Mouse (Mus musculus): ENCODE measurements around the gene Rgs3. TPM values are rescaled to one million over a fixed set of nuclear protein-coding genes. Genes with fewer than 3 reads are reported as not detected.

Gene Rgs3
- total RNA-seq (2021): 10 to 100 TPM; 30.5 to 30.6 TPM

DNA sequence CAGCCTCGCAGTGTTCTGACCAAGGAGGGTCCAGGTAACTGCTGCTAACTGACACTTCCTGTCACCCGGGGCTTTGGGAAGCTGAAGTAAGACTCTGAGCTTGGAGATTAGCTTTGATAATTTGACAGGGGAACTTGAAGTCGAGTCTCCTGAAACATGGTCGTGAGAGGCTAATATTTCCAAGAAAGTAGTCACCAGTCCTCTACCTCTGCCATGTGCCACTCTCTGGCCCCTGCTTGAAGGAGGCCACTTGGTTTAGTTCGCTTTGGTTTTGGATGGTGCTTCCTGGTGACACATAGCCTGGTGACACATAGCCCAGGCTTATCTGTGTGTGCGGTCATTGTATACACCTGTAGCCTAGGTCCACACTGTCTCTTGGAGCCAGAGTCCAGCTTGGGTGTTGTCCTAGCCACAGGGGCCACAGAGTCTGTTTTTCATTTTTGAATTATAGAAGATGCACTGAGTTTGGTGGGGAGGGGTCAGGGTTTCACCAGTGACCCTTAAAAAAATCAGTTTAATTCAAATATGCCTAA lies at the start of gene Rgs3:
Gene Rgs3, plus strand, starts transcription at position 51 of the 533 bp plus-strand sequence.
- DNase-seq (ENCODE audit: extremely low spot score in 1 of 2, low spot score in 2 of 2): no peak
- intact Hi-C loops (cut with DNase I): loop anchor here (2.0 to 10.0 kb wide), 3 partner anchors 137 to 555 kb away; no protein-coding TSS in a partner anchor

DNA sequence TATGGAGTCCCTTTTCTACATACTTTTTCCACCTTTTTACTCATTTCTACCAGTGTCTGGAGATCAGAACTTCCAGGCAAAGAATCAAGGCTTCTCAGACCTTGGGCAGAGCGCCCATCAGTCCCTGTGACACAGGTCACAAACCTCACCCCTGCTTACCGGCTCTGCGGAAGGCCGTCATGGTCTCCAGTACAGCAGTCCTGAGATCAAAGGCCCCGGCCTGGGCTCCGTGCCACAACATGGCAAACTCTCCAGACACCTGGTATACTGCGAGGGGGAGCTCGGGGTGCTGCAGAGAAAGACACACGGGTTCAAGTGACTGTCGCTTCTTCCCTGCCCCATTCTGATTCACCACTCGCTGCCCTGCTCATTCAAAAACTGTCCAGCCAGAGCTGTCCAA lies 49.7 kb upstream of the Rgs3 start:
- intact Hi-C loops (cut with DNase I): no loop called here
- peak in 1 of 2 experiments; percentile 81 for DNase-seq (ENCODE audit: extremely low spot score in 1 of 2, low spot score in 2 of 2)

DNA sequence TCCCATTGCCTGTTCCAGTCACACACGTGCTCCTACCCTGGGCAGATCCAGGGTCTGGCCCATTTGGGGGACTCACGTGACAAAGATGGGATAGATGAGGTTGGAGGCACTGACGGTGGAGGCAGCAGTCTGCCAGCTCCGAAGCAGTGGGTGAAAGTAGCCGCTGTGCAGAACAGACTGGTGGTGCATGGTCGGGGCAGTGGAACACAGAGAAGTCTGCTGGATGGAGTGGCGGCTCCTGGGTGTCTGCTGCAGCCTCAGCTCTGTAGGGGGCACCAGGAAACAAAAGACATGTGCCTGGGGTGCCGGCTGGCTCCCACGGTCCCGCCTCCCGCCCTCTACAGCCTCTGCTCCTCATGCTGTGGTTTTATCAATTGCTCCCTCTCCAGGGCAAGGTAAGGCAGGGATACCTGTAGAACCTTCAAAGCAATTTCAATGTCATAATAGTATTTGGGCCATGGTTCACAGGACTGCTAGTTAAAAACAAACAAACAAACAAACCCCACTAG lies 45.6 kb upstream of the Rgs3 start:
- intact Hi-C loops (cut with DNase I): no loop called here

DNA sequence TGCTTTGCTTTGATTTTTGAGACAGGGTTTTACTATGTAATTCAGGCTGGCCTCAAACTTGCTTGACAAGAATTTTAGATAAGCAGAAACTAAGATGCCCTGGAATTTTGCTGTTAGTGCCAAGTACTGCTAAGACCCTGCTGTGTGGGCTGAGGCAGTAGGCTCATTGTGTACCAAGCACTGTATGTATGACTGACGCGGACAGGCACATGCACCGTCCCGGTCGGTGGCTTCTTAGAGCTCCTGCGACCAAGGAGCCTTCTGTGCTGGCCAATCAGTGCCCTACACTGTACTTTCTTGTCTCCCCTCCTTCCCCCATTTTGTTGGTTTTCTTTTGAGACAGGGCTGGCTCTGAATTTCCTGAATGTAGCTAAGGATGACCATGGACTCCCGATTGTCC lies 44.7 kb upstream of the Rgs3 start:
- intact Hi-C loops (cut with DNase I): no loop called here
- DNase-seq (ENCODE audit: extremely low spot score in 1 of 2, low spot score in 2 of 2): no peak

More for the DNA sequence above, 45.6 kb upstream of the Rgs3 start:
- no peak for DNase-seq (ENCODE audit: extremely low spot score in 1 of 2, low spot score in 2 of 2)

DNA sequence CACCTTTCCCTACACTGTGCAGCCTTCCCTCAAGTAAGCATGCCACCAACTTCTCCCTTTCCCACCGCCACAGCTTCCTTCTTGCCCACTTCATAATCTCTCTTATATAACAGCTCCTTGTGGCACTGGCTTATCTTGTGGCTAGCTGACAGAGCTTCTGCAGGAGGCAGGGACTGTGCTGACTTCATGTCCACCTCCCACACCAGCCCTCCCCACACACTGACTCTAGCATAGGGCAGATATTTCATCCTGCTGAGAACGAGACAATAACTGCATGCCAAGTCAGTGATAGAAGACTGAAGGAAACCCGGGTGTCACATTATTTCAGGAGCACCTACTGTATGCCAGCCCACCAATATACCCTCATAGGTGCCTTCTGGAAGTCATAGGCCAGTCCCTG lies 44.2 kb upstream of the Rgs3 start:
- intact Hi-C loops (cut with DNase I): no loop called here
- DNase-seq (ENCODE audit: extremely low spot score in 1 of 2, low spot score in 2 of 2): no peak

DNA sequence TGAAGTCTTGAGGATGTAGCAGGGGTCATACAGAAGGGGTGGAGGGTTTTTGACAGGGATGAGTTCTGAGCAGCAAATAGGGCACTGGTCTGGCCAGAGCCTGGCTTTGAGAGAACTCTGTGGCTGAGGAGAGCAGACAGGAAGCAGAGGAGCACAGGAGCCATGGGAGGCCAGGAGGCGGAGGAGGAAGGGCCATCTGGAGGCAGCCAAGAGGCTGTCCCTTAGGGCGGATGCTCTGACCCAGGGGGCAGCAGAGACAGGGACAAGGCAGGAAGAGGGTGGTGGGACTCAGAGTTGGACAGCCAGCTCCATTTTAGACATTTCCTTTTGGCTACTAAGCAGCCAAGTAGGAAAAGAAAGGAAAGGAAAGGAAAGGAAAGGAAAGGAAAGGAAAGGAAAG lies 43.6 kb upstream of the Rgs3 start:
- intact Hi-C loops (cut with DNase I): no loop called here
- peak in 1 of 2 experiments; percentile 87 for DNase-seq (ENCODE audit: extremely low spot score in 1 of 2, low spot score in 2 of 2)

DNA sequence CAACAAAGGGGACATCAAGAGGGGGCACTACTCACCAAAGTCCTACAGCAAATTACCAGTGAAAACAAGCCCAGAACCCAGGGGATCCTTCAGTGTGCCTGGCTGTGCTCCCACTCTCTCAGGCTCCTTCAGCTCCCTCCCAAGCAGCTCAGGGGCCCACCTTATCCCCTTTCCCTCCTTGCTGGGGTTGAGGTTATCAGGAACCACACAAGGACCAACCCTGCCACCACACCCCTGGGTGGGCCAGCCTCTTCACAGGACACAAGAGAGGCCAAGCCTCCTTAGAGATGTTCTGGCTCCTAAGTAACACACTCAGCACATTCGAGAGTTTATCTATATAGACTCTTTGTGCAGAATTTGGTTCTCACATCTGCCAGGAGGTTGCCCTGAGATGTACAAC lies 43.1 kb upstream of the Rgs3 start:
- intact Hi-C loops (cut with DNase I): no loop called here
- no peak for DNase-seq (ENCODE audit: extremely low spot score in 1 of 2, low spot score in 2 of 2)

DNA sequence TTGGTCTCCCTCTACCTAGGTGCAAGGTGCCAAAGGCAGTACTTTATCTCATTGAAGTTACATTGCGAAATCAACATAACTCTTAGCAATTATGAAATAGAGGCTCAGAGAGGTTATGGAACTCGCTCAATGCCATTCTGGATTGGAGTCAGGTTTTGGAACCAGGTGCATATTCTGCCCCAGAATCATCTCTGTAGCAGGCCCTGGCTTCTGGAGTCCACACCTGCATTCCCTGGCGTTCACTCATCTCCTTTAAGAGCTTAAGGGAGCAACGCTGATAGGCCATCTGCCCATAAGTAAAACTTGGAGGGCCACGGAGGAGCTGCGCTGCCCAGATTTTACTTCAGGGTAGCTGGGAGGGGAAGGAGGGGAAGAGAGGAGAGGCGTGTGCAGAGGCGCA lies 42.6 kb upstream of the Rgs3 start:
- DNase-seq (ENCODE audit: extremely low spot score in 1 of 2, low spot score in 2 of 2): no peak
- intact Hi-C loops (cut with DNase I): no loop called here

DNA sequence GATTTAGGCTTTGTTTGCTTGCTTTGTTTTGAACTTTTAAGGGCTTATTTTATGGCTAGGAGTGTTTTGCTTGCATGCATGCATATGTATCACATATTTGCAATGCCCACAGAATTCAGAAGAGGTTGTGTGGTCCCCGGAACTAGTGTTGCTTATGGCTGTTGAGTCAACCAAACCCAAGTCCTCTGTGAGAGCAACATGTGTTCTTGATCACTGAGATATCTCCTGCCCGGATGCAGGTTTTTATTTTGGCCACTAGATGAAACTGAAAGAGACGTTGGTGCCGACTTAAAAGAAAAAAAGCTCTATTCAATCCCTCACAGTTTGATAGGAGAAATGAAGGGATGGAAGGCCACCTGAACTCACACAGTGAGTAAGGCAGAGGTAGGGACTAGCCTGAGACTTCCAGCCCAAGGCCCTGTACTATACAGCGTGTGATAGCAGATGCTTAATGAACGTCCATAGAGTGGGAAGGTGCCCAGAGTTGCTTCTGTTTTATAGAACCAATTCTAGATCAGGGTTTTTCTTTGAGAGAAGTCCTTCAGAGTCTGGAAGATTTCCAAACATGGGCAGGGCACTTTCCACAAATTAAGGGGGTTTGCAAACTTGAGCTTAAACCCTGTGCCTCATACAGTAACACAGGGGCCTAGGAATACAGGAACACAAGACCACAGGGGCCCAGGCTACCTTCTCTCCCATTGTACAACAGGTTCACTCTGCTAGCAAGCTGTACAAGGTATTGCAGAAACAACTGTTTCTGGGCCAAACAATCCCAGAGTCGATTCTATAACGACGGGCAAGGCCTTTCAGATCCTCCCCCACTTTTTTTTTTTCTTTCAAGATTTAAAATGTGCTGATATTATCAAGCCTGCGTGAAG lies 41.9 kb upstream of the Rgs3 start:
- intact Hi-C loops (cut with DNase I): no loop called here
- no peak for DNase-seq (ENCODE audit: extremely low spot score in 1 of 2, low spot score in 2 of 2)

DNA sequence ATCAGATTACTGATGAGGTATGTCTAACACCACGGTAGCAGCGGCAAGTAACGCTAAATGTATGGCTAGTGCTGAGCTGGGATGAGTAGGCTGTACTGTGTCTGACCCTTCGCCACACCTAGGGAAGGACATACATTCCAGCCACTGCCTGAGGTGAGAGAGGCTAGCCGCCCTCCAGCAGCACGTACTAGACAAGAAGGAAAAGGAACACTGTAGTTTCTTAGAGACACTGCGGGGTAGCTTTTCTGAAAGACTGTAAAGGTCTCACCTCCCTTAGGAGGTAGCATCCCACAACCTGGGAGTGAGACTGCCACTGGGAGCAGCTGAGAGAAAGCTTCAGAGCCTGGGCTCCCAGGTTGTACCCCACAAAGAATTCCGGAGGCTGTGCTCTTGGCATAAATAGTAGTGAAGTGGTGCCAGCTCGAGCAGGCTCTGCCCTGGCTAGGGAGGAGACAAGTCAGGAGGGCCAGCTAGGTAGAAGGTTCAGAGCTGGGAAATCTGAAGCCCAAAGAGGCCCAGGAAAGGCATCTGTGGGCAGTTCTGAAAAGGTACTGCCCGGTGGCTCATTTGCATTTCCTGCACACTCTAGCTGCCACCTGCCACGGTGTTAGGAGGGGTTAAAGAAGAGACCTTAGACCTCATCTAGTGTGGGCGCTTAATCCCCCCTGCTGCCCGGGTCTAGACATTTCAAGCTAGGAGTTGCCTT lies 41.1 kb upstream of the Rgs3 start:
- no peak for DNase-seq (ENCODE audit: extremely low spot score in 1 of 2, low spot score in 2 of 2)
- intact Hi-C loops (cut with DNase I): no loop called here

DNA sequence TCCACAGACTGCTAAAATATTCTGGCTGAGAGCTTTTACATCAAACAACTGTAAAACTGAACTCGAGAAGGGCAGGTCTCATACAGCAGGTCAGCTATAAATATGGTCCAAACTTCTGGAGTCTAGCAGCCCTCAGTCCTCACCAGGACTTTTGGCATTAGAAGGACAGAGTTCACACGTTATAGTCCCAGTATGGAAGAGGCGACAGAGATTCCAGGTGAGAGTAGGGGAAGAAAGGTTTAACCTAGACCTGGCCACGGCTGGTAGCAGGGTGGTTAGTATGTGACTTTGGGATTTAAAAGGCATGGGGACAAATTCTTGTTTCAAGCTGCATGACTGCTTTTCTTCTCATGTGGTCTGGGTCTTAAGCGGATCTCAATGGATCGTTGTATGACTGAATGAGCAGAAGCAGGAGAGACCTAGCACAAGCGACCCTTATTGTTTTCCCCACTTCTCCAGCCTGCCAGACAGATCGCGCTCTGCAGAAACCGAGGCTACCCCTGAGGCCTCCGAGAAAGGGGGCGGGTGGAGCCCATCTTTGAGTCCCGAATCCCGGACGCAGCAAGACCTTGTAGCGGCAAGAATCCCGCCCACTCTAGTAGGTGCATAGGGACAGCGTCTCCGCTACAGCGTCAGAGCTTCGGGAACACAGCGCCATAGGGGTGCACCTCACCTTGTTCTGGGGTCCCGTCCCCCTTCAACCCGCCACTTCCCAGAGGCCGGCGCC lies 40.4 kb upstream of the Rgs3 start:
- intact Hi-C loops (cut with DNase I): no loop called here
- no peak for DNase-seq (ENCODE audit: extremely low spot score in 1 of 2, low spot score in 2 of 2)

DNA sequence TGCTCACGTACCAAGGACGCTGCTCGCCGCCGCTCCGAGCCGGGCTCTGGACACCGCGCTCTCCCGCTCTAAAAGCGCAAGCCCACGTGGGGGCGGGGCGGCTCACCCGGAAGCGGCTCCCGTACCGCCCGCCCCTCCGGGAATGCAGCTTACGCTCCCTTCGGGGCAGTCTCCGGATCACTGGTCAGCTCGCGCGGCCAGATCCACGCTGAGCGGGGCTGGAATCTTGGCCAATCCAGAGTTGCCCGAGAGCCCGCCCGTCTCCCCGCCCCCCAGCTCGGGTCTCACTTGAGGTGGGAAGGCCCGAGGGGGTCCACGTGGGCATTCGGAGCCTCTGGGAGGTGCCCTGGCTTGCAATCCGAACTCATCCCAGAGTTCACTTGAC lies 39.8 kb upstream of the Rgs3 start, which contains the start of gene Alad:
Gene Alad, minus strand, starts transcription at position 70 of the 385 bp plus-strand sequence.
- intact Hi-C loops (cut with DNase I): no loop called here
- DNase-seq (ENCODE audit: extremely low spot score in 1 of 2, low spot score in 2 of 2): peak; percentile 54 to 93

DNA sequence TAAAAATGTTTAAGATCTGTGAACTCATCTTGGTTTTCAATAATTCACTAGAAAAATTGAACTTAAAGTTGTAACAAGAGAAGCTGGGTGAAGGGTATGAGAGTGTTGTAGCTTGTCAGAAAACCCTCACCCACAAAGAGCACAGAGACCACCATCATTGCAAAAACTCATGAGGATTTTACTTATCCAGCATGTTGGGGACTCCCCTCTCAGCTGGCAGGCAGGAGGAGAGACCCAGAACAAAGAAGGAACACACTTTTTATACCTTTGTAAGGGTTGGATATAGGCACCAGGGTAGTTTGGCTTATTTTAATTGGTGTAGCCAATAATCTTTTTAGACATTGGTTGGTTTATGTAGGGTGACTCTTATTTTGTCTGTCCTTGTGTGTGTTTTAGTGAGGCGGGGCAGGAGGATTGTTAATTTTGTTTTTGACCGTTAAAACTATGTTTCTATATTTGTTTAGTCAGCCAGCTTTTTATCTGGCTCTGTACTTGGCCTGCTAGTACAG lies 38.7 kb upstream of the Rgs3 start:
- intact Hi-C loops (cut with DNase I): no loop called here
- no peak for DNase-seq (ENCODE audit: extremely low spot score in 1 of 2, low spot score in 2 of 2)

DNA sequence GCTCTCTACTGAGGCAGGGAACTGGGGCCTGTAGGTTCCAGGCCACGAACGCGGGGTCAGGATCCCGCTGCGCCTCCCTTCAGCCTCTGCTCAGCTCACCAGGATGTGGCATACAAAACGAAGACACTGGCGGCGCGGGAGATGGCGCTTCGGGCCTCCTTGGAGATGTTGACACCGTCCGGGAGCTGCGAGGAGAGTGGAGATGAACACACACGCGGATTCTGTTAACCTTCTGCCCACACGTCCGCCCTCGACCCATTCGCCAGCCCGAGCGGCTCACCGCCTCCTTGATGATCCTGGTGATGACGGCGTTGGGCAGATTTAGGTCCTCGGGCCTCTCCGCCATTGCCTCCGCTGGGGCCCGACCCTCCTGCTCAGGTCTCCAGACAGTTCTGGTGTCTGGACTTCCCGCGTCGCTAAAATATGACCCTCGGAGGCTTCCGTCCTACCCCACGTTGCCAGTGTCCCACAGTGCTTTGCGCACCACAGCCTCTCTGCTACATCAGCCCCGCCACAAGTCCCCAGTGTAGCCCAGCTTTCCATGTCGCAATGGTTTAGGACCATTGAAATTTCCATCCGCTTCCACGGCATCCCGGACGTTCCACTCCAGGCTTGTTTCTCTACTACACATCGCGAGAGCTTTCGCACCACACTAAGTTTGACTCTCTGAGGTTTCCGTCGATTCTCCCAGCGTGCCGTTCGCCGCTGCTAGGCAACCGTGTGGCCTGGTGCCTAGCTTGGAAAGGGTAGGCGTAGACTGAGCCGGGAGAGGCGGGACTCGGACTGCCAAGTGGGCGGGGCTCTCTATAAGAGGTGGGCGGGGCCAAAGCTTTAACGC lies 34.8 kb upstream of the Rgs3 start, which contains the start of the genes Pole3 and 4933430I17Rik:
Gene Pole3, minus strand, starts transcription at position 418 of the 838 bp plus-strand sequence.
Gene 4933430I17Rik, plus strand, starts transcription at position 719 of the 838 bp plus-strand sequence.
- intact Hi-C loops (cut with DNase I): no loop called here
- DNase-seq (ENCODE audit: extremely low spot score in 1 of 2, low spot score in 2 of 2): peak; percentile 97 to 98

DNA sequence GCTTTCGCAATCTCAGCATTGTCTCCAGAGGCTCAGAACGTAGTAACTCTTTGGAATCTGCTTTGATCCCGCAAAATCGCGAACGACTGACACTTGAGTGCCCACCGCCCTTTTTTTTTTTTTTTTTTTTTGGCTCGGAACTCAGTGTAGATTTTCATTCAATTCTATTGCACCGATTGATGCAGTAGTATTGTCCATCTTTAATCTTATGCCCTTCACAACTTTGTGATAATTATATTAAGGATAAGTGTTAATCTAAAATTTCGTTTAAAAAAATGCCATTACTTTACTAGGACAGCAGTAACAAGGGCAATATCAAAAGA lies 34.2 kb upstream of the Rgs3 start:
- DNase-seq (ENCODE audit: extremely low spot score in 1 of 2, low spot score in 2 of 2): no peak

DNA sequence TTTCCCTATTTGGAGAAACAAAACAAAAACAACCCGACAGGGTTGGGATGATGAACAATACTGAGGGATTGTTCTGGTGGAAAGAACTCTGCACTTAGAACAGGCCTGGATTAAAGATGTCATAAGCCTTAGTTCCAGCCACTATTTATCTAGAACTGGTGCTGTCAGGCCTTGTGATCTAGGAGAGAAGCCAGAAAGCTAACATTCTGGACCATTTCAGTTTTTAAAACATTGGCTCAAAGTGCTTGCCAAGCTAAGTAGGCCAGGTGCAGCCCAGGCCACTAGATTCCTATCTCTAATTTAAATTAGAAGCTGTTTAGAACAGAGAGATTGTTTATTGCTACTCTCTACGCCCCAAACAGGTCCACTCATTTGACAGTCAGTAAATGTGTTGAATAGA lies 33.4 kb upstream of the Rgs3 start:
- no peak for DNase-seq (ENCODE audit: extremely low spot score in 1 of 2, low spot score in 2 of 2)
- intact Hi-C loops (cut with DNase I): no loop called here

More for the DNA sequence above, 34.2 kb upstream of the Rgs3 start:
- intact Hi-C loops (cut with DNase I): no loop called here

DNA sequence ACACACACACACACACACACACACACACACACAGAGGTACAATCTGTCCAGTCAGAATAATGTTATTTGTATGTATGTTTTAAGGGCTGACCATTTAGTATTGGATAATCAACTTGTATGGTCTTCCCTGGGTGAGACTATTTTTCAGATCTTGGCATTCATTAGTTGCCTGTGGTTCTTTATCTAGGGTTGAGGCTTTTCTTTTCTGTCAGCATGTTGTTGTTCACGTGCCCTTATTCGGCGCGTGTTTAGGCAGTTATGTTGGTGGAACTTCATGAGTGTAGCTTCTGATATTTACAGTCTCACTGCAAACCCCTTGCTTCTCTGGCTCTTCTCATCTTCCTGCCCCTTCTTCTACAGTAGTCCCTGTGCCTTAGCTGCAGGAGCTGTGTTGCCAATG lies 32.0 kb upstream of the Rgs3 start:
- intact Hi-C loops (cut with DNase I): no loop called here
- DNase-seq (ENCODE audit: extremely low spot score in 1 of 2, low spot score in 2 of 2): no peak

DNA sequence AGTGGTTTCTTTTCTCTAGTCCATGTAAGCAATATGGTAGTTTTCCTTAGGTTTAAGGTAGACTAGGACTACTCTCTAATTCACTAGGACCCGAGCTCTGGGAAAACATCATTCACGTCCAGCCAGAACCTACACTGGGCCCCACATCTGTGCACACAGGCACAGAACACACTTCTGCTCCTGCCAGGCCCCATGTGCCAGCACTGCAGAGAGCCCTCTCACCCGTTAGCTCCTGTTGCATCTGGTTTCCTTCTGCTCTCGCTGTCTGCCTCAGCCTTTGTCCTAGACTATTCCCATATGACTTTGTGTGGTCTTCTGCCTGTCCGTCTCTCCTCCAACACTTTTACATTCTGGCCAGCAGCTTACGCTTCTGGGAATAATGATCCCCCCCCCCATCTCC lies 25.9 kb upstream of the Rgs3 start:
- no peak for DNase-seq (ENCODE audit: extremely low spot score in 1 of 2, low spot score in 2 of 2)
- intact Hi-C loops (cut with DNase I): no loop called here
